Mouse (Mus musculus) left cerebral cortex, adult 9 months (tissue): Measurements from ENCODE around the gene Fa2h.

Source experiments
- DNase-seq, 2 experiments: peaks; one replicate each; pipeline ENCODE4 v3.0.0; 2022; ENCODE audit warnings: low spot score in 2 of 2

Gene Fa2h

GRCm38 (mm10) chr8:111393391-111394363 lies at the start of gene Fa2h:
Gene Fa2h, minus strand, starts transcription at chr8:111393824.
- DNase-seq = peak in 1 of 2 experiments; percentile 65

GRCm38 (mm10) chr8:111439189-111439588 lies 45.6 kb upstream of the Fa2h start:
- DNase-seq = peak; percentile 32 to 91

- DNase-seq = no peak
These were observed 41.6 kb upstream of the Fa2h start for GRCm38 (mm10) chr8:111435071-111435828.

- no peak for DNase-seq
These were observed 31.0 kb upstream of the Fa2h start for GRCm38 (mm10) chr8:111424646-111425045.

- DNase-seq = no peak
These were observed 30.6 kb upstream of the Fa2h start for GRCm38 (mm10) chr8:111424181-111424580.

GRCm38 (mm10) chr8:111422614-111423013 lies 29.0 kb upstream of the Fa2h start:
- DNase-seq = no peak

- DNase-seq = no peak
These were observed 25.5 kb upstream of the Fa2h start for GRCm38 (mm10) chr8:111419171-111419570.

GRCm38 (mm10) chr8:111418601-111419000 lies 25.0 kb upstream of the Fa2h start:
- no peak for DNase-seq

- no peak for DNase-seq
These were observed 23.6 kb upstream of the Fa2h start for GRCm38 (mm10) chr8:111417222-111417621.

GRCm38 (mm10) chr8:111403391-111403790 lies 9.8 kb upstream of the Fa2h start:
- no peak for DNase-seq

GRCm38 (mm10) chr8:111391268-111391667 lies 2.4 kb downstream of the Fa2h start:
- no peak for DNase-seq

GRCm38 (mm10) chr8:111390837-111391236 lies 2.8 kb downstream of the Fa2h start:
- DNase-seq = no peak

- no peak for DNase-seq
These were observed 4.0 kb downstream of the Fa2h start for GRCm38 (mm10) chr8:111389581-111389980.

GRCm38 (mm10) chr8:111385915-111386314 lies 7.7 kb downstream of the Fa2h start:
- DNase-seq = no peak

- no peak for DNase-seq
These were observed 9.0 kb downstream of the Fa2h start for GRCm38 (mm10) chr8:111384628-111385027.

- DNase-seq = peak in 1 of 2 experiments; percentile 34
These were observed 18.4 kb downstream of the Fa2h start for GRCm38 (mm10) chr8:111375192-111375591.

- no peak for DNase-seq
These were observed 23.9 kb downstream of the Fa2h start for GRCm38 (mm10) chr8:111369711-111370110.

- no peak for DNase-seq
These were observed 26.3 kb downstream of the Fa2h start for GRCm38 (mm10) chr8:111367350-111367749.

- no peak for DNase-seq
These were observed 26.9 kb downstream of the Fa2h start for GRCm38 (mm10) chr8:111366610-111367234.

GRCm38 (mm10) chr8:111363489-111363888 lies 30.1 kb downstream of the Fa2h start:
- no peak for DNase-seq

- no peak for DNase-seq
These were observed 32.9 kb downstream of the Fa2h start for GRCm38 (mm10) chr8:111360579-111361209.

- DNase-seq = no peak
These were observed 33.7 kb downstream of the Fa2h start for GRCm38 (mm10) chr8:111359936-111360335.
